Mouse (Mus musculus) ZHBTc4 (cell line): Measurements from ENCODE around the gene Bnc1.

Source experiments
- DNase-seq: peaks from one replicate; pipeline ENCODE4 v3.0.0-alpha.2; 2011; ENCODE audit warnings: low read depth, low spot score

Bnc1 gene

GRCm38 (mm10) chr7:81974616-81975015 lies 17.5 kb downstream of the Bnc1 start:
- DNase-seq = no peak

GRCm38 (mm10) chr7:81973939-81974338 lies 18.2 kb downstream of the Bnc1 start:
- no peak for DNase-seq

GRCm38 (mm10) chr7:81973339-81973738 lies 18.8 kb downstream of the Bnc1 start:
- DNase-seq = no peak

- no peak for DNase-seq
Measured at GRCm38 (mm10) chr7:81968975-81969374, 23.1 kb downstream of the Bnc1 start.

- no peak for DNase-seq
Measured at GRCm38 (mm10) chr7:81968451-81968850, 23.6 kb downstream of the Bnc1 start.

- no peak for DNase-seq
Measured at GRCm38 (mm10) chr7:81966195-81966594, 25.9 kb downstream of the Bnc1 start.

- DNase-seq = peak; percentile 60
Measured at GRCm38 (mm10) chr7:81959704-81960103, 32.4 kb downstream of the Bnc1 start.

- DNase-seq = peak; percentile 48
Measured at GRCm38 (mm10) chr7:81954208-81954846, 37.8 kb downstream of the Bnc1 start.

GRCm38 (mm10) chr7:81950499-81950898 lies 41.6 kb downstream of the Bnc1 start:
- DNase-seq = no peak

GRCm38 (mm10) chr7:81945398-81945797 lies 46.7 kb downstream of the Bnc1 start:
- peak; percentile 42 for DNase-seq

- DNase-seq = peak; percentile 16
Measured at GRCm38 (mm10) chr7:81934806-81935205, 57.3 kb downstream of the Bnc1 start.

- DNase-seq = peak; percentile 76
Measured at GRCm38 (mm10) chr7:81934267-81934745, 57.8 kb downstream of the Bnc1 start, which contains the start of gene Hdgfl3. Gene Hdgfl3, minus strand, starts transcription at chr7:81934473.

GRCm38 (mm10) chr7:81933601-81934266 lies 58.4 kb downstream of the Bnc1 start:
- peak; percentile 71 for DNase-seq

- DNase-seq = no peak
Measured at GRCm38 (mm10) chr7:81933061-81933600, 59.0 kb downstream of the Bnc1 start.

GRCm38 (mm10) chr7:81932521-81933045 lies 59.5 kb downstream of the Bnc1 start:
- DNase-seq = no peak

GRCm38 (mm10) chr7:81928998-81929397 lies 63.1 kb downstream of the Bnc1 start:
- DNase-seq = no peak

GRCm38 (mm10) chr7:81921379-81921952 lies 70.6 kb downstream of the Bnc1 start:
- no peak for DNase-seq

- no peak for DNase-seq
Measured at GRCm38 (mm10) chr7:81920314-81920713, 71.8 kb downstream of the Bnc1 start.

GRCm38 (mm10) chr7:81918316-81918715 lies 73.8 kb downstream of the Bnc1 start:
- DNase-seq = no peak
